Mouse (Mus musculus): ENCODE measurements around the gene Nkain4. TPM values are rescaled to one million over a fixed set of nuclear protein-coding genes. Genes with fewer than 3 reads are reported as not detected.

Gene Nkain4
- polyA plus RNA-seq, 1 experiment from 2014 or later, result 7.8 TPM

DNA sequence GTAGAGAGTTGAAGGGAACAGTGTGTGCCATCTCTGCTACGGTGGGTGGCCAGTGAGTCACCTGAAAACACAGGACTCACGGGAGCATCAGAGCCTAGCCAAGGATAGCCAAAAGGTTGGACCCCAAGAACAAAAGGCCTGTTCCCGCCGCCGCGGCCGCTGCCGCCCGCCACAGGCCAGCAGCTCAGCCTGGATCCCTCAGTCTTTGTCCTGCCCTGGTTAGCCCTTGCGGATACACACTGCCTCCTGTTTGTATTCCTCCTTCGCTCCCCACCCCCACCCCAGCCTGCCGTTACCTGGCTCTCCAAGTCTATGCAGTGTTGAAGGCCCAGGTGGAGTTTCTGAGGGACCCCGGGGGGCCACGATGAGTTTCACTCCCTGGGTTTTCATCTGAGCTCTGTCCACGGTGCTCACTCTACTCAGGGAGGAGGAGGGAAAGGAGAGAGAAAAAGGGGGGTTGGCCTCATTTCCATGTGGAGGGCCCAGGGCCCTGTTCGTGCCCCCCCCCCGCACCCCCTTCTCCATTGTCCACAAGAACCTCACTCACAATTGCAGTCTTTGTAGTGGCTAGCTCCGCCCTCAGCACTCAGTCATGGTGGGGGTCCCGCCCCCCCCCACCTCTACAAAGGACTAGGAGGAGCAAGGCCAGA lies 65.1 kb downstream of the Nkain4 start:
- H3K27ac ChIP-seq (replicated peaks; ENCODE audit: low read depth, low read length), result no peak overlapping the region

DNA sequence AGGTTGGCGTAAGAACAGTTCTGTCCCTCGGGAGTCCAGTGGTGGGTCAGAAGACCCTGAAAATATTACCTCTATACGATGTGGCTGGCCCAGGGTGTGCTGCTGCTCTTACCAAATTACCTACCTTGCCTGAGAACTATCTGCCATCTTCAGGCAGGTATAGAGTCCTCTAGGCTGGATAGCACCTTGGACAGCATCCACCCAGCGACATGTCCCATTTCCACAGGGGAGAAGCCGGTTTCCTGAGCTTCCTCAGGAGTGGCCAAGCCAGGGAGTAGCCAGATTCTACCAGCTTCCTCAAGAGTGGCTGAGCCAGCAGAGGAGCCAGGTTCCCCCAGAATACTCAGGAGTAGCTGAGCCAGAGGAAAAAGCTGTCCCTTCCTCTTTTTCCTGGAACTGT lies 69.2 kb downstream of the Nkain4 start:
- no peak overlapping the region for H3K4me3 ChIP-seq (ENCODE audit: low read depth, low read length)
- H3K27me3 ChIP-seq (ENCODE audit: control insufficient read depth, insufficient read depth, low read length), result peaks cover 28% of the 10 kb centered on the region
- no peak overlapping the region for H3K4me2 ChIP-seq (ENCODE audit: low read depth, severe bottlenecking)
- no peaks in the 10 kb centered on the region for H3K36me3 ChIP-seq (ENCODE audit: control insufficient read depth, insufficient read depth, low read length)
- 57% methylated on average over 5 of the region's 5 CpGs for WGBS
- DNase-seq (ENCODE audit: low spot score), result no peak
- ATAC-seq (ENCODE audit: insufficient number of reproducible peaks, low FRiP score, low TSS enrichment, low read depth), result no peak
- H3K4me1 ChIP-seq (ENCODE audit: control insufficient read depth, insufficient read depth, low read length), result 0 out of 2 replicates have a peak, but pooled peaks cover 1% of the 10 kb centered on the region
- H3K9me3 ChIP-seq (ENCODE audit: control insufficient read depth, low read length), result no peaks in the 10 kb centered on the region
- H3K27ac ChIP-seq (replicated peaks; ENCODE audit: low read depth, low read length), result no peak overlapping the region
- no peak overlapping the region for H3K9ac ChIP-seq (ENCODE audit: low read length)

More for the DNA sequence above, 65.1 kb downstream of the Nkain4 start:
- Histone ChIP-seq H3K4me1 (ENCODE audit: control insufficient read depth, insufficient read depth, low read length) (peaks cover 20% of the 10 kb centered on the region), H3K9ac (ENCODE audit: low read length) (no peak overlapping the region), H3K9me3 (ENCODE audit: control insufficient read depth, low read length) (no peaks in the 10 kb centered on the region), H3K4me2 (ENCODE audit: low read depth, severe bottlenecking) (no peak overlapping the region), H3K36me3 (ENCODE audit: control insufficient read depth, insufficient read depth, low read length) (no peaks in the 10 kb centered on the region), H3K4me3 (ENCODE audit: low read depth, low read length) (no peak overlapping the region), H3K27me3 (ENCODE audit: control insufficient read depth, insufficient read depth, low read length) (peaks cover 69% of the 10 kb centered on the region)
- DNase-seq (ENCODE audit: low spot score) (no peak), ATAC-seq (ENCODE audit: insufficient number of reproducible peaks, low FRiP score, low TSS enrichment, low read depth) (no peak)
- WGBS, result 7% methylated on average over 19 of the region's 19 CpGs

Small RNA genes within 50 kb of the gene (microRNA-seq; reads per million reads assigned to microRNA genes)
- gene Mir124a-3, result not detected

Other genes starting within 250 kb of the Nkain4 start
- 30.0 and 34.9 TPM in 2 replicates for gene Dido1, start 244.7 kb downstream of the Nkain4 start, polyA plus RNA-seq (2014; fragmentation: Nextera tagmentation; extraction: Ambion mirVana)
- 64.9 and 65.6 TPM in 2 replicates for gene Gid8, start 244.6 kb downstream of the Nkain4 start, polyA plus RNA-seq (2014; fragmentation: Nextera tagmentation; extraction: Ambion mirVana)
- 0.09 and 0.45 TPM in 2 replicates for gene Slc17a9, start 229.4 kb downstream of the Nkain4 start, polyA plus RNA-seq (2014; fragmentation: Nextera tagmentation; extraction: Ambion mirVana)
- not detected in 2 replicates for gene Bhlhe23, start 177.8 kb downstream of the Nkain4 start, polyA plus RNA-seq (2014; fragmentation: Nextera tagmentation; extraction: Ambion mirVana)
- 80.5 and 83.1 TPM in 2 replicates for gene Ythdf1, start 33.8 kb downstream of the Nkain4 start, polyA plus RNA-seq (2014; fragmentation: Nextera tagmentation; extraction: Ambion mirVana)
- not detected in 2 replicates for gene Birc7, start 25.7 kb downstream of the Nkain4 start, polyA plus RNA-seq (2014; fragmentation: Nextera tagmentation; extraction: Ambion mirVana)
- gene Arfgap1, start 12.5 kb upstream of the Nkain4 start, polyA plus RNA-seq (2014; fragmentation: Nextera tagmentation; extraction: Ambion mirVana), result 60.4 and 69.3 TPM in 2 replicates
- gene Col20a1, start 31.8 kb upstream of the Nkain4 start, polyA plus RNA-seq (2014; fragmentation: Nextera tagmentation; extraction: Ambion mirVana), result 0.15 and 0.71 TPM in 2 replicates
- gene Chrna4, start 88.8 kb upstream of the Nkain4 start, polyA plus RNA-seq (2014; fragmentation: Nextera tagmentation; extraction: Ambion mirVana), result 0.95 and 2.8 TPM in 2 replicates
- gene Kcnq2, start 180.6 kb upstream of the Nkain4 start, polyA plus RNA-seq (2014; fragmentation: Nextera tagmentation; extraction: Ambion mirVana), result 0.11 and 0.25 TPM in 2 replicates
- 0.13 and 0.14 TPM in 2 replicates for gene Eef1a2, start 202.3 kb upstream of the Nkain4 start, polyA plus RNA-seq (2014; fragmentation: Nextera tagmentation; extraction: Ambion mirVana)
- gene Ppdpf, start 232.5 kb upstream of the Nkain4 start, polyA plus RNA-seq (2014; fragmentation: Nextera tagmentation; extraction: Ambion mirVana), result 422 and 444 TPM in 2 replicates
- gene Ptk6, start 248.1 kb upstream of the Nkain4 start, polyA plus RNA-seq (2014; fragmentation: Nextera tagmentation; extraction: Ambion mirVana), result 0.04 TPM in 1 of 2 replicates, not detected in the other

Measured in limb, embryonic 11.5 days (tissue).